Mouse (Mus musculus): ENCODE results near the gene Asah2. TPM values are rescaled to one million over a fixed set of nuclear protein-coding genes. Genes with fewer than 3 reads are reported as not detected.

Asah2 gene
- polyA plus RNA-seq, 1 experiment from 2014 or later, result 1.8 TPM

GRCm38 (mm10) chr19:31975882-31976281, 132.1 kb downstream of the Asah2 start:
- H3K9me3 ChIP-seq (ENCODE audit: low read depth, low read length), result no peaks in the 10 kb centered on the region
- no peaks in the 10 kb centered on the region for H3K27me3 ChIP-seq (ENCODE audit: insufficient read depth, low read length)
- H3K4me2 ChIP-seq, result no peak overlapping the region
- no peaks in the 10 kb centered on the region for H3K4me1 ChIP-seq (ENCODE audit: insufficient read depth)
- H3K36me3 ChIP-seq (ENCODE audit: insufficient read depth), result no peaks in the 10 kb centered on the region
- H3K27ac ChIP-seq (ENCODE audit: low read depth), result no peak overlapping the region
- no peak overlapping the region for H3K4me3 ChIP-seq (ENCODE audit: low read depth, low read length)
- WGBS, result 61% methylated on average over 2 of the region's 2 CpGs
- ATAC-seq (ENCODE audit: insufficient read depth), result 0 out of 2 replicates have a peak, but pooled peaks have one; percentile 21
- no peak for TF ChIP-seq CTCF (IDR thresholded peaks at IDR 0.05; ENCODE audit: low read depth)
- no peak overlapping the region for H3K9ac ChIP-seq
- DNase-seq, result peak; percentile 44

GRCm38 (mm10) chr19:31971998-31972397, 136.0 kb downstream of the Asah2 start:
- DNase-seq, result peak; percentile 95
- Histone ChIP-seq H3K4me1 (ENCODE audit: insufficient read depth) (no peaks in the 10 kb centered on the region), H3K9me3 (ENCODE audit: low read depth, low read length) (no peaks in the 10 kb centered on the region), H3K4me3 (ENCODE audit: low read depth, low read length) (no peak overlapping the region), H3K27ac (ENCODE audit: low read depth) (no peak overlapping the region), H3K27me3 (ENCODE audit: insufficient read depth, low read length) (no peaks in the 10 kb centered on the region), H3K9ac (no peak overlapping the region), H3K4me2 (no peak overlapping the region), H3K36me3 (ENCODE audit: insufficient read depth) (no peaks in the 10 kb centered on the region)
- ATAC-seq (ENCODE audit: insufficient read depth), result peak; percentile 83
- TF ChIP-seq CTCF (IDR thresholded peaks at IDR 0.05; ENCODE audit: low read depth), result peak; percentile 97
- 8% methylated on average over 6 of the region's 6 CpGs for WGBS

- Histone ChIP-seq H3K4me2 (no peak overlapping the region), H3K4me1 (ENCODE audit: insufficient read depth) (no peaks in the 10 kb centered on the region), H3K27ac (ENCODE audit: low read depth) (no peak overlapping the region), H3K9ac (no peak overlapping the region), H3K4me3 (ENCODE audit: low read depth, low read length) (no peak overlapping the region), H3K27me3 (ENCODE audit: insufficient read depth, low read length) (no peaks in the 10 kb centered on the region), H3K36me3 (ENCODE audit: insufficient read depth) (no peaks in the 10 kb centered on the region), H3K9me3 (ENCODE audit: low read depth, low read length) (no peaks in the 10 kb centered on the region)
- ATAC-seq (ENCODE audit: insufficient read depth) (no peak), DNase-seq (no peak)
- 55% methylated on average over 3 of the region's 3 CpGs for WGBS
- no peak for TF ChIP-seq CTCF (IDR thresholded peaks at IDR 0.05; ENCODE audit: low read depth)
Measured at GRCm38 (mm10) chr19:31971405-31971804, 136.6 kb downstream of the Asah2 start.

GRCm38 (mm10) chr19:31967933-31968532, 140.0 kb downstream of the Asah2 start:
- WGBS, result 52% methylated on average over 5 of the region's 5 CpGs
- Histone ChIP-seq H3K4me1 (ENCODE audit: insufficient read depth) (no peaks in the 10 kb centered on the region), H3K36me3 (ENCODE audit: insufficient read depth) (no peaks in the 10 kb centered on the region), H3K27me3 (ENCODE audit: insufficient read depth, low read length) (no peaks in the 10 kb centered on the region), H3K27ac (ENCODE audit: low read depth) (no peak overlapping the region), H3K9me3 (ENCODE audit: low read depth, low read length) (no peaks in the 10 kb centered on the region), H3K9ac (no peak overlapping the region), H3K4me2 (no peak overlapping the region), H3K4me3 (ENCODE audit: low read depth, low read length) (no peak overlapping the region)
- ATAC-seq (ENCODE audit: insufficient read depth) (no peak), DNase-seq (peak; percentile 63)
- TF ChIP-seq CTCF (IDR thresholded peaks at IDR 0.05; ENCODE audit: low read depth), result peak; percentile 41

DNA sequence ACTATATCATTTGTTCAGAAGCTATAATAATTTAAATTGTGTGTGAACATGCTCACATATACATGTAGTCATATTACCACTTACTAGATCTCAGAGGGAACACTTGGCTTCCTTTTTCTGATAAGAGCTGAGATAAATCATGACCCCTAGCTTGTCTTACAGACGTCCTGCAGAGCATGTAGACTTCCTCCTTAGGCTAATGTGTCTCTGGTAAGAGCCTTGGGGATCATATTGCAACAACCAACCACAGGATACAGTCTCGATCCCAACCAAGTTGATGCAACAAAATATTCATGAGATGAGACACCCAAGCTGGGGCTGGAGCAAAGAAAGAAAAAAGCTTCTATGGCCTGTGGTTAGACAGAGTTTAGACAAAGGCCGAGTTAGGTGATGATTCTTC, 144.9 kb downstream of the Asah2 start:
- Histone ChIP-seq H3K4me3 (ENCODE audit: low read depth, low read length) (no peak overlapping the region), H3K9me3 (ENCODE audit: low read depth, low read length) (no peaks in the 10 kb centered on the region), H3K9ac (no peak overlapping the region), H3K27me3 (ENCODE audit: insufficient read depth, low read length) (no peaks in the 10 kb centered on the region), H3K27ac (ENCODE audit: low read depth) (no peak overlapping the region), H3K4me1 (ENCODE audit: insufficient read depth) (no peaks in the 10 kb centered on the region), H3K4me2 (no peak overlapping the region), H3K36me3 (ENCODE audit: insufficient read depth) (no peaks in the 10 kb centered on the region)
- DNase-seq (no peak), ATAC-seq (ENCODE audit: insufficient read depth) (no peak)
- 44% methylated on average over 3 of the region's 3 CpGs for WGBS
- TF ChIP-seq CTCF (IDR thresholded peaks at IDR 0.05; ENCODE audit: low read depth), result no peak

DNA sequence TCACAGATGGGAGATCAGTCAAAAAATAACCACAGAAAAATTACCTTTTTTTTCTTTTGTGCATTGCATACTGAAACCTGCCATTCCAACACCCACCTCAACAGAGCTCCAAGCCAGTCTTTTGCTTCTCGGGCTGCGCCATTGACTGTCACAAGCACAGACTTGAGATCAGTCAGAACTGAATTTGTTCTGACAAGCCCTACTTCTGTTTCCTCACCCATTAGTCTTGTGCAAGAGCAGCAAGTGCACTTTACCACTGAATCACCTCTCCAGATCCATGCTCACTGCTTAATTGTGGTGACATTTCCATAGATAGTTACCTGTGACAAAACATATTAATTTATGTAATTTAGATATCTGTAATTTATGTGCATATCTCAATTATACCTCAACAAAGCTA, 147.6 kb downstream of the Asah2 start:
- Histone ChIP-seq H3K4me3 (ENCODE audit: low read depth, low read length) (no peak overlapping the region), H3K36me3 (ENCODE audit: insufficient read depth) (no peaks in the 10 kb centered on the region), H3K9ac (no peak overlapping the region), H3K27ac (ENCODE audit: low read depth) (no peak overlapping the region), H3K4me2 (no peak overlapping the region), H3K27me3 (ENCODE audit: insufficient read depth, low read length) (no peaks in the 10 kb centered on the region), H3K9me3 (ENCODE audit: low read depth, low read length) (no peaks in the 10 kb centered on the region), H3K4me1 (ENCODE audit: insufficient read depth) (no peaks in the 10 kb centered on the region)
- DNase-seq, result no peak
- ATAC-seq (ENCODE audit: insufficient read depth), result no peak
- WGBS, result 92% methylated on average over 2 of the region's 2 CpGs
- TF ChIP-seq CTCF (IDR thresholded peaks at IDR 0.05; ENCODE audit: low read depth), result no peak

DNA sequence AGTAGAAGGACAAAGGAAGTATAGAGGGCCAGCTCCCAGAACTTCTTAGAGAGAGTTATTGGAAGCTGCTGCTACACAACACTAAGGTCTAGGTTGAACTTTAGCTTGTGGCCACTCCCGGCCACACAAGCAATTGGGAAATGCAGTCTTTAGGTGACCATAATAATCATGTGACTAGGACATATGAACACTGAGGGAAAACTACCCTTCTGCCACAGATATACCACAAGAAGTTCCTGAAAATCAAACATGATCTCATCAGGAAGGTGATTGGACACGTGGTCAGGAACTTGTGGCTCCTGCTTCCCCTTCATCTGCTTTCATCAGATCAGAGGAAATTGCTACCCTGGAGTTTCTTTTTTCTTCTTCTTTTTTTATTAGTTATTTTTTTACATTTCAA, 151.7 kb downstream of the Asah2 start:
- ATAC-seq (ENCODE audit: insufficient read depth), result no peak
- Histone ChIP-seq H3K9ac (no peak overlapping the region), H3K27me3 (ENCODE audit: insufficient read depth, low read length) (no peaks in the 10 kb centered on the region), H3K4me1 (ENCODE audit: insufficient read depth) (no peaks in the 10 kb centered on the region), H3K9me3 (ENCODE audit: low read depth, low read length) (no peaks in the 10 kb centered on the region), H3K27ac (ENCODE audit: low read depth) (no peak overlapping the region), H3K4me3 (ENCODE audit: low read depth, low read length) (no peak overlapping the region), H3K4me2 (no peak overlapping the region), H3K36me3 (ENCODE audit: insufficient read depth) (no peaks in the 10 kb centered on the region)
- WGBS, result 68% methylated on average over 2 of the region's 2 CpGs
- no peak for DNase-seq
- TF ChIP-seq CTCF (IDR thresholded peaks at IDR 0.05; ENCODE audit: low read depth), result no peak

Data from lung, embryonic 14.5 days (tissue).